In genomic region chr19:45911236-45912025, GRCm38 (mm10) we compare ENCODE assay signal across 15 mouse cellular contexts.
DNase-seq lines count a peak whose midpoint lies in the region; ATAC-seq and TF ChIP-seq lines count a peak whose summit lies in the region.
"Had no signal": no experiment of that assay in that cellular context is flagged by ENCODE, and none has a peak within 500 bp of the region (broad histone marks: within the 10 kb centered on the region; RNA-seq: fewer than 3 reads in every experiment).

No protein-coding gene starts in this region.

- no peak overlapping the region for H3K27ac ChIP-seq in gastrocnemius, adult 2 months
- no peak overlapping the region for H3K27ac ChIP-seq in lung, postnatal 0 days (ENCODE audit: low read length)
- H3K27ac ChIP-seq: embryonic facial prominence, embryonic 13.5 days; kidney, postnatal 0 days; liver, embryonic 15.5 days; macrophage had no signal

- no peak overlapping the region for H3K4me2 ChIP-seq in lung, postnatal 0 days (replicated peaks; ENCODE audit: low read depth, low read length)
- H3K4me2 ChIP-seq: embryonic facial prominence, embryonic 13.5 days; liver, embryonic 15.5 days had no signal

- intact Hi-C loops in gastrocnemius, adult 2 months (cut with DNase I): no loop called here
- intact Hi-C loops in gastrocnemius, postnatal 36 days (cut with DNase I): no loop called here

- peak; percentile 21 for DNase-seq in gastrocnemius, adult 2 months
- no peak for DNase-seq in gastrocnemius, postnatal 36 days
- peak; percentile 22 for DNase-seq in lung, postnatal 0 days (ENCODE audit: low spot score)
- no peak for DNase-seq in lung, postnatal 4 days
- peak; percentile 14 for DNase-seq in cerebellum, adult 8-10 months
- peak; percentile 23 to 28 for DNase-seq in cerebellum, postnatal 36 days
- DNase-seq: forebrain, postnatal 0 days; thymus, postnatal 4 days had no signal

- peaks cover 3% of the 10 kb centered on the region; the same call in 1 of the 2 replicates for H3K36me3 ChIP-seq in lung, postnatal 0 days (ENCODE audit: insufficient read depth, low read length)
- H3K36me3 ChIP-seq: liver, embryonic 15.5 days had no signal

- no peak for TF ChIP-seq EP300 in lung, postnatal 0 days (IDR thresholded peaks at IDR 0.05)

- H3K4me3 ChIP-seq in gastrocnemius, adult 2 months: no peak overlapping the region
- no peak overlapping the region for H3K4me3 ChIP-seq in lung, postnatal 0 days (ENCODE audit: low read depth, low read length)
- H3K4me3 ChIP-seq: embryonic facial prominence, embryonic 13.5 days; liver, embryonic 15.5 days had no signal

- TF ChIP-seq CTCF in gastrocnemius, adult 2 months (IDR thresholded peaks at IDR 0.05): no peak
- no peak for TF ChIP-seq CTCF in lung, postnatal 0 days (IDR thresholded peaks at IDR 0.05)

- H3K9me3 ChIP-seq in lung, postnatal 0 days (ENCODE audit: low read length): no peaks in the 10 kb centered on the region
- H3K9me3 ChIP-seq: embryonic facial prominence, embryonic 13.5 days; liver, embryonic 15.5 days had no signal

- H3K27me3 ChIP-seq in lung, postnatal 0 days (replicated peaks; ENCODE audit: insufficient read depth, low read length): no peaks in the 10 kb centered on the region
- H3K27me3 ChIP-seq: embryonic facial prominence, embryonic 13.5 days; liver, embryonic 15.5 days had no signal

- H3K4me1 ChIP-seq in lung, postnatal 0 days (ENCODE audit: insufficient read depth, low read depth, low read length): no peaks in the 10 kb centered on the region
- H3K4me1 ChIP-seq: embryonic facial prominence, embryonic 13.5 days; liver, embryonic 15.5 days had no signal

- no peak for ATAC-seq in lung, postnatal 0 days
- no peak for ATAC-seq in megakaryocyte progenitor cell, adult 5-6 weeks (replicated peaks; ENCODE audit: poor library complexity)
- ATAC-seq: activated CD4-positive, CD25-positive, alpha-beta regulatory T cell, adult 4 months; forebrain, postnatal 0 days; inflammation-experienced regulatory T-cells, adult 6 months had no signal

- H3K9ac ChIP-seq in lung, postnatal 0 days (replicated peaks; ENCODE audit: low read depth): no peak overlapping the region
- H3K9ac ChIP-seq: embryonic facial prominence, embryonic 13.5 days; forebrain, postnatal 0 days; liver, embryonic 15.5 days had no signal

- 81% methylated on average over 10 of the region's 10 CpGs for WGBS in lung, postnatal 0 days

Comparison
In these comparisons a context has a peak if more than half of its experiments do, and no peak if none do; other contexts are left out.
1. DNase-seq: peak in gastrocnemius, adult 2 months (single experiment), lung, postnatal 0 days (single experiment), cerebellum, adult 8-10 months (single experiment) and cerebellum, postnatal 36 days (2 of 2); none in gastrocnemius, postnatal 36 days (0 of 2) and lung, postnatal 4 days (0 of 2).